Mouse (Mus musculus): ENCODE measurements around the gene Ralgds. TPM values are rescaled to one million over a fixed set of nuclear protein-coding genes. Genes with fewer than 3 reads are reported as not detected.

Ralgds gene
- polyA plus RNA-seq, 1 experiment from 2014 or later = 2.3 TPM

DNA sequence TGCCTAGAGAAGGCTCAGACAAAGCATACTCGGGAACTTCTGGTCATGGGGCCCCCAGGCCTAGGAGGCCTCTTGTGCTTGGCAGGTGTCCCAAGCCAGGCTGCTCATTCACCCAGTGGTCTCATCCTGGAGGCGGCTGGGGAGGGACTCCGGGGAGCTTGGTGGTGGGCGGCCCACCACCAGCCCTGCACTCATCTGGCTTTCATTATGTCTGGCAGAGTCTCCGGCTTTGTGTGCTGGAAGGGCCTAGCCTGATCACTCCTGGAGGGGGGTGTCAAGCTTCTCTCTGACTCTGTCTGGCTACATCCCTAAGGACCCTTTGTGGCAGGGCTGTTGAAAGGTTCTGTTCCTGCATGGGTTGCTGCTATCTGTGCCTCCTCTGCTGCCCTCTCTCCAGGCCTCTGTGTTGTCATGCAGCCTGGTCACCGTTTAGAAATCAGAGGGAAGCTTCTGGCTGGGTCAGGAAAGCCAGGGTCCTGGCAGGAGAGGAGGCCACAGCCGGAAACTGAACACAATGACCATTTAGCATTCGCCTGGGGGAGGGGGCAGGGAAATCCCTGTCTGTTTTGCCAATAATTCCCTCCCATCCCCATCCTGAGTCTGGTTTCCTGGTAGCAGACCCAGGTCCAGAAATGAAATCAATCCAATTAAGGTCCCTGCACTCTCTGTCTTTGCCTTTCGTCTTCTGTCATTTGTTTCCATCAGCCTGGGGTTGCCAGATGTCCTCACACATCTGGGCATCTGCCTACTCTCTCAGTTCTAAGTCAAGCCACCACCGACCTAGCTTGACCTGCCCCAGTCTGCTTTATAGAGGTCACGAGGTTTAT lies 21.7 kb downstream of the Ralgds start:
- peaks cover 9% of the 10 kb centered on the region for H3K4me1 ChIP-seq (ENCODE audit: control insufficient read depth, low read depth, low read length)

DNA sequence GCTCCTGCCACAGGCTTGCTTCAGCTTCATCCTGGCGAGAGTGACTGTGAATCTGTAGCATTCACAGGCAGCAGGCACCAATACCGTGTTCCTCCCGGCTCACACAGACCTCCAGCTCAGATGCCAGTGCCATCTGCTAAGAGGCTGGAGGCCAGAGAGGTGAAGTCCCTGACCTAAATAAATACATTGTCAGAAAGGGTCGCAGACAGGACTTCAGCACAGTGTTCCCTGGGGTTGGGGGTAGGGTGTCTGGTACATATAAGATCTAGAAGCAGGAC lies 22.3 kb downstream of the Ralgds start:
- H3K4me1 ChIP-seq (ENCODE audit: control insufficient read depth, low read depth, low read length) = peaks cover 11% of the 10 kb centered on the region
- WGBS (ENCODE audit: insufficient replicate concordance) = 56% methylated on average over 4 of the region's 4 CpGs
- no peak for ATAC-seq (ENCODE audit: low read depth)
- no peak overlapping the region for H3K27ac ChIP-seq (ENCODE audit: low read length)
- H3K4me3 ChIP-seq (ENCODE audit: low read depth, low read length) = no peak overlapping the region
- no peaks in the 10 kb centered on the region for H3K36me3 ChIP-seq (ENCODE audit: control insufficient read depth, insufficient read depth)
- peaks cover 3% of the 10 kb centered on the region for H3K27me3 ChIP-seq (ENCODE audit: control insufficient read depth, insufficient read depth, low read depth, low read length)
- H3K9me3 ChIP-seq (replicated peaks; ENCODE audit: control insufficient read depth, low read length) = no peaks in the 10 kb centered on the region
- H3K9ac ChIP-seq (ENCODE audit: low read depth, low read length) = no peak overlapping the region
- no peak overlapping the region for H3K4me2 ChIP-seq (ENCODE audit: low read depth, low read length)

More for the DNA sequence above, 21.7 kb downstream of the Ralgds start:
- Histone ChIP-seq H3K27ac (ENCODE audit: low read length) (no peak overlapping the region), H3K27me3 (ENCODE audit: control insufficient read depth, insufficient read depth, low read depth, low read length) (peaks cover 3% of the 10 kb centered on the region), H3K4me3 (ENCODE audit: low read depth, low read length) (no peak overlapping the region), H3K36me3 (ENCODE audit: control insufficient read depth, insufficient read depth) (no peaks in the 10 kb centered on the region), H3K9me3 (replicated peaks; ENCODE audit: control insufficient read depth, low read length) (no peaks in the 10 kb centered on the region), H3K4me2 (ENCODE audit: low read depth, low read length) (no peak overlapping the region), H3K9ac (ENCODE audit: low read depth, low read length) (no peak overlapping the region)
- WGBS (ENCODE audit: insufficient replicate concordance) = 52% methylated on average over 11 of the region's 11 CpGs
- no peak for ATAC-seq (ENCODE audit: low read depth)

DNA sequence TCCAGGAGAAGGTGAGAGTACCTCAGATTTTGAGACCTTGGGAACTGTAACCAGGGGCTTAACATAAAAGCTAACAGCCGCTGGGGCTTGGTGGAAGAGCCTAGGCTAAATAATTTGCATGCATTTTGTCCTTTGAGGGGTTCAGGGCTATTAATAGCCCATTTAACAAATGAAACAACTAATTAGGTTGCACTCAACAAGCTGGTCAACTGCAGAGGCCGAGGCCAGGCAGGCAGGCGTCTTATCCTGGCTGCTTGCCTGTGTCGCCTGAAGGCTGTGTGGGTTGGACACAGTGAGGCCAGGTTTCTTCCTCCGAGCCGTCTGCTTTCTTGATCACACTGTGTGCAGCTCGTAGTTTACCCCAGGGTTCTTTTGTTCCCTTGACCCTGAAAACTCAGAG lies 22.7 kb downstream of the Ralgds start:
- Histone ChIP-seq H3K9me3 (replicated peaks; ENCODE audit: control insufficient read depth, low read length) (no peaks in the 10 kb centered on the region), H3K4me2 (ENCODE audit: low read depth, low read length) (no peak overlapping the region), H3K4me1 (ENCODE audit: control insufficient read depth, low read depth, low read length) (peaks cover 15% of the 10 kb centered on the region), H3K27ac (ENCODE audit: low read length) (no peak overlapping the region), H3K27me3 (ENCODE audit: control insufficient read depth, insufficient read depth, low read depth, low read length) (peaks cover 3% of the 10 kb centered on the region), H3K36me3 (ENCODE audit: control insufficient read depth, insufficient read depth) (no peaks in the 10 kb centered on the region), H3K9ac (ENCODE audit: low read depth, low read length) (no peak overlapping the region), H3K4me3 (ENCODE audit: low read depth, low read length) (no peak overlapping the region)
- no peak for ATAC-seq (ENCODE audit: low read depth)
- 50% methylated on average over 7 of the region's 7 CpGs for WGBS (ENCODE audit: insufficient replicate concordance)

DNA sequence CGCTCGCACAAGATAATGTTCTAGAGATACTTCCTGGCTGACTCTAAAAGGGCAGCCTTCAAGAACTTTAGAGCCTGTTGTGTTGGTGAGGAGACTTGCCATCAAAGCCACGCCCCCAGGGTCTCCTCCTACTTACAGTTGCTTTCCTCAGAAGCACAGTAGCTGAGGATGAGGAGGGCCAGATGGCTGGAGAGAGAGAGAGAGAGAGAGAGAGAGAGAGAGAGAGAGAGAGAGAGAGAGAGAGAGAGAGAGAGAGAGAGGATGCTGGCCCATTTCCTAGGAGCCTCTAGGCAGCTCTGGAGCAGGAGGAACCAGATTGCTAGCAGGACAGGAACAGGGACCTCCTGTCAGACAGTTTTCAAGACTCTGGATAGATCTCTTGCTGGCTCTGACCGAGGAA lies 23.2 kb downstream of the Ralgds start:
- 41% methylated on average over 4 of the region's 4 CpGs for WGBS (ENCODE audit: insufficient replicate concordance)
- Histone ChIP-seq H3K9ac (ENCODE audit: low read depth, low read length) (no peak overlapping the region), H3K4me3 (ENCODE audit: low read depth, low read length) (no peak overlapping the region), H3K9me3 (replicated peaks; ENCODE audit: control insufficient read depth, low read length) (no peaks in the 10 kb centered on the region), H3K27ac (ENCODE audit: low read length) (no peak overlapping the region), H3K36me3 (ENCODE audit: control insufficient read depth, insufficient read depth) (no peaks in the 10 kb centered on the region), H3K4me2 (ENCODE audit: low read depth, low read length) (no peak overlapping the region), H3K4me1 (ENCODE audit: control insufficient read depth, low read depth, low read length) (peaks cover 15% of the 10 kb centered on the region), H3K27me3 (ENCODE audit: control insufficient read depth, insufficient read depth, low read depth, low read length) (peaks cover 3% of the 10 kb centered on the region)
- ATAC-seq (ENCODE audit: low read depth) = no peak

DNA sequence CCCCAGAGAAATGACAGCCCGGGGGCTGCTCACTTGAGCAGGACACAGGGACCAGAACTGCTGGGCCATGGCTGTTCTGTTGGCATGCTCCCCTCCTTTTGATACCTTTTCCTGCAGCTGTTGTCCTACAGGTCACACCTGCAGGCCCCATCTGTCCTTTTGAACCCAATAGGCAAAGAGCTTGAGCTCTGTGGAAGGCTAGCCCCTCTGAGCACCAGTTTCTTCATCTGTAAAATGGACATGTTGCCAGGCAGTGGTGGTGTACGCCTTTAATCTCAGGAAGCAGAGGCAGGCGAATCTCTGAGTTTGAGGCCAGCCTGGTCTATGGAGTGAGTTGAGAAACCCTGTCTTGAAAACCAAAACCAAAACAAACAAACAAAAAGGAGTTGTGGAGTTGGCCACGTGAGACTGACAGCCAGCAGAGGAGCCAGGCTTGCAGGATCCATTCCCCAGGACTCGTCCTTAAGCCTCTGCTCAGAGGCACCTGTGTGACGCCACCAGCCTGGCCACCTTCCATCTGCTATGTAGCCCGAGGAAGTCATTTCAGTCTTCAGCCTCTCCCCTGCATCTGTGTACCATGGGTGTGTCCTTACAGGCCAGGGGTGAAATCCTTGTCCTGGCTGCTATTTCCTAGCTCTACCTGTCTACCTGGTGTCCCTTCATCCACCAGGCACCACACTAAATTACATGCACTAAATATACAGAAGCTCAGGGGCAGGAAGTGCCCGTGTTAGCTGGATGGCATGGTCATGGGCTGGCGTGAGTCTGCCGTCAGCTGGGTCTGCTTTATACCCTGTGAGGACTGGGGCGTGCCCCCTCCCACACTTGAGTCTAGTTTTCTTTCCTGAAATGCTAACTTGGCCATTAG lies 24.1 kb downstream of the Ralgds start:
- no peak overlapping the region for H3K4me3 ChIP-seq (ENCODE audit: low read depth, low read length)
- H3K4me1 ChIP-seq (ENCODE audit: control insufficient read depth, low read depth, low read length) = peaks cover 15% of the 10 kb centered on the region
- no peak overlapping the region for H3K9ac ChIP-seq (ENCODE audit: low read depth, low read length)
- WGBS (ENCODE audit: insufficient replicate concordance) = 48% methylated on average over 11 of the region's 11 CpGs
- H3K27ac ChIP-seq (ENCODE audit: low read length) = no peak overlapping the region
- H3K4me2 ChIP-seq (ENCODE audit: low read depth, low read length) = no peak overlapping the region
- H3K27me3 ChIP-seq (ENCODE audit: control insufficient read depth, insufficient read depth, low read depth, low read length) = peaks cover 3% of the 10 kb centered on the region
- H3K9me3 ChIP-seq (replicated peaks; ENCODE audit: control insufficient read depth, low read length) = no peaks in the 10 kb centered on the region
- H3K36me3 ChIP-seq (ENCODE audit: control insufficient read depth, insufficient read depth) = no peaks in the 10 kb centered on the region
- no peak for ATAC-seq (ENCODE audit: low read depth)

DNA sequence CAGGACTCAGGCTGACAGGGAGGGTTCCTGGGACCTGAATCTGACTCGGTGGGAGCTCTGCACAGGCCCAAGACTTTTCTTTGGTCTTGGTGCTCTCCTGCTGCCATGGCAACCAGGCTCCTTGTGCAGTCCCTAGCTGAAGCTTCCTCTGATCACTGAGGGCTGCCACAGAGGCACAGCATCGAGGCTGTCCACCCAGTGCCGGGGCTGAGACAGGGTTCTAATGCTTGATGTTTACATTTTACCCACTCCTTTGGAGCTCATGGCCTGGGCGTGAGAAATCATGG lies 24.7 kb downstream of the Ralgds start:
- Histone ChIP-seq H3K4me1 (ENCODE audit: control insufficient read depth, low read depth, low read length) (peaks cover 15% of the 10 kb centered on the region), H3K36me3 (ENCODE audit: control insufficient read depth, insufficient read depth) (no peaks in the 10 kb centered on the region)

DNA sequence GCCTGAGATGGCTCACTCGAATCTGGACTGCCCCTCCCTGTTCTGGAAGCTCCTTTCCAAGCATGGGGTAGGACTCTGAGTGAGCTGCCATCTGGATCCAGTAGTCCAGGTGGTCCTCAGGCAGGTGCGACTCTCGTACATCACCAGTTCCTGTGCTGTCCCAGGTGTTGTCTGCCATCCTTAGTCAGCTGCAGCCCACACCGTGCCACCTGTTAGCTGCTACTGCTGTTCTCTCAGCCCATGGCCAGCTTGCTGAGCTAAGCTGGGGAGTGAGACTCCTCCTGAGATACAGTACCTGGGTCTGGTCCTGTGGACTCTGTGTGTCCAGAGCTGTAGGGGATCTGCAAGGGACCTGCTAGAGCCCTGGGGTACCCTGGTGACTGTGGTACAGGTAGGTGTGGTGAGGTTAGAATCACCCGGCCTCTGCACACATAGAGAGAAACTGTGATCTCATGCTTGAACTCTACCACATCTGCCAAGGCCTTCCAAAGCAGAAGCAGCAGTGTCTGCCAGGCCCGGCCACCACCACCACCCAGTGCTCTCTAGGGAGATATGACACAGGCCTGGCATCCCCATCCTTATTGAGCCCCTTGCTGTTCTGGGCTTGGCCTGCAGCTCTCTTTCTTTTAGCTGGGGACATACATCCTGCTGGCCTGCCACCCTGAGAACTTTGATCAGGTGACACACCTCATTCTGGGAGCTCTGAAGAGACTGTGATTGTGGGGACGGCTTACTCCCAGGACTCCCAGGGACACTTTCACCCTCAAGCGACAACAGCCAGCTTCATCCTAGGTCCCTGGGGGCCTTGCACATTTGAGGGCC lies 25.3 kb downstream of the Ralgds start:
- Histone ChIP-seq H3K36me3 (ENCODE audit: control insufficient read depth, insufficient read depth) (no peaks in the 10 kb centered on the region), H3K27ac (ENCODE audit: low read length) (no peak overlapping the region), H3K9me3 (replicated peaks; ENCODE audit: control insufficient read depth, low read length) (no peaks in the 10 kb centered on the region), H3K27me3 (ENCODE audit: control insufficient read depth, insufficient read depth, low read depth, low read length) (peaks cover 3% of the 10 kb centered on the region), H3K4me1 (ENCODE audit: control insufficient read depth, low read depth, low read length) (peaks cover 11% of the 10 kb centered on the region), H3K4me3 (ENCODE audit: low read depth, low read length) (no peak overlapping the region), H3K4me2 (ENCODE audit: low read depth, low read length) (no peak overlapping the region), H3K9ac (ENCODE audit: low read depth, low read length) (no peak overlapping the region)
- ATAC-seq (ENCODE audit: low read depth) = no peak
- 55% methylated on average over 8 of the region's 8 CpGs for WGBS (ENCODE audit: insufficient replicate concordance)

More for the DNA sequence above, 24.7 kb downstream of the Ralgds start:
- no peak overlapping the region for H3K27ac ChIP-seq (ENCODE audit: low read length)
- no peak for ATAC-seq (ENCODE audit: low read depth)
- H3K4me2 ChIP-seq (ENCODE audit: low read depth, low read length) = no peak overlapping the region
- no peaks in the 10 kb centered on the region for H3K9me3 ChIP-seq (replicated peaks; ENCODE audit: control insufficient read depth, low read length)
- no peak overlapping the region for H3K4me3 ChIP-seq (ENCODE audit: low read depth, low read length)
- no peak overlapping the region for H3K9ac ChIP-seq (ENCODE audit: low read depth, low read length)
- peaks cover 3% of the 10 kb centered on the region for H3K27me3 ChIP-seq (ENCODE audit: control insufficient read depth, insufficient read depth, low read depth, low read length)
- 52% methylated on average over 4 of the region's 4 CpGs for WGBS (ENCODE audit: insufficient replicate concordance)

DNA sequence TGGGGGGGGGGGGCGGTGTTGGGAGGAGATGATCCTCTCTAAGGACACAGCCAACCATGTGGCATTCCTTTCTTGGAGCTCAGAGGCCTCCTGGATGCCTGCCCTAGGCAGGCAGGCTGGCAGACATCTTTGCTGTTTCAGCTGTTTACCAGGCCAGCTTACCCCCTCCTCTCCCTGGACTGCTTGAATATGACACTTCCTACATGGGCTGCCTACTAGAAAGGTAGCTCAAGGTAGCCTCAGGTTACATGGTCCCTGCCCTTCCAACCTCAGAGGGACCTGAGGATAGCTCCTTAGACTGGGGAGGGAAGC lies 25.8 kb downstream of the Ralgds start:
- H3K9me3 ChIP-seq (replicated peaks; ENCODE audit: control insufficient read depth, low read length) = no peaks in the 10 kb centered on the region
- H3K9ac ChIP-seq (ENCODE audit: low read depth, low read length) = no peak overlapping the region
- no peak overlapping the region; the same call in 1 of the 2 replicates for H3K27ac ChIP-seq (ENCODE audit: low read length)
- H3K36me3 ChIP-seq (ENCODE audit: control insufficient read depth, insufficient read depth) = no peaks in the 10 kb centered on the region
- no peak for ATAC-seq (ENCODE audit: low read depth)
- H3K27me3 ChIP-seq (ENCODE audit: control insufficient read depth, insufficient read depth, low read depth, low read length) = peaks cover 3% of the 10 kb centered on the region
- H3K4me1 ChIP-seq (ENCODE audit: control insufficient read depth, low read depth, low read length) = peaks cover 11% of the 10 kb centered on the region
- H3K4me2 ChIP-seq (ENCODE audit: low read depth, low read length) = no peak overlapping the region
- 42% methylated on average over 1 of the region's 1 CpGs for WGBS (ENCODE audit: insufficient replicate concordance)
- no peak overlapping the region for H3K4me3 ChIP-seq (ENCODE audit: low read depth, low read length)

DNA sequence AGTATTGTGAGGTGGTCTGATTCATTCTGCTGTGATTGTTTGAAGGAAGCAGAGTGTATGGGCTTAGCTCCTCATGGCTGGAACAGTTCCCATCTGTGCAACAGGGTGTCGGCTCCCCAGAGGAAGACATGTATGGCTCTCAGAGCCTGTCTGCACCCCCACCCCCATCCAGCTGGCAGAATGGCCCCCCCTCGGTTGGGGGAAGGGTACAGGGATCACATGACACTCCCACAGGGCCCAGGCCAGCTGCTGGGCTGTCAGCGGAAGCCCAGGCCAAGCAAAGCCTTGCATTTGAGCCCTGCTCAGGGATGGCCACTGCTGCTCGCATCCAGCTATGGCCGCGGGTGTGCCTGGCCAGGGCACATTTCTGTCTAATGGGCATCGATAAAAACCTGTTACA lies 26.3 kb downstream of the Ralgds start:
- Histone ChIP-seq H3K4me1 (ENCODE audit: control insufficient read depth, low read depth, low read length) (peaks cover 11% of the 10 kb centered on the region), H3K27ac (ENCODE audit: low read length) (no peak overlapping the region; the same call in 1 of the 2 replicates), H3K9ac (ENCODE audit: low read depth, low read length) (no peak overlapping the region), H3K27me3 (ENCODE audit: control insufficient read depth, insufficient read depth, low read depth, low read length) (peaks cover 3% of the 10 kb centered on the region), H3K4me3 (ENCODE audit: low read depth, low read length) (no peak overlapping the region), H3K9me3 (replicated peaks; ENCODE audit: control insufficient read depth, low read length) (no peaks in the 10 kb centered on the region), H3K4me2 (ENCODE audit: low read depth, low read length) (no peak overlapping the region), H3K36me3 (ENCODE audit: control insufficient read depth, insufficient read depth) (no peaks in the 10 kb centered on the region)
- 61% methylated on average over 7 of the region's 7 CpGs for WGBS (ENCODE audit: insufficient replicate concordance)
- ATAC-seq (ENCODE audit: low read depth) = no peak

Measured in liver, embryonic 16.5 days (tissue).